Mouse (Mus musculus) neural tube, embryonic 11.5 days (tissue): Measurements from ENCODE around the gene Rps29. TPM values are rescaled to one million over a fixed set of nuclear protein-coding genes. Genes with fewer than 3 reads are reported as not detected.
"Not testable (repeated sequence)": the region's sequence is repeated elsewhere in the genome, so short reads cannot be mapped to it uniquely, and the experiment has no call there.

Experiments
- ATAC-seq: fragments of 200-750 bp; cut with Nextera tagmentation; 2 replicates; pipeline ENCODE4 v1.8.0; 2017; ENCODE audit warnings: moderate number of reproducible peaks, mild to moderate bottlenecking, moderate TSS enrichment, moderate library complexity; ENCODE audit not compliant: insufficient read depth, low FRiP score, low TSS enrichment
- DNase-seq: peaks from one replicate; pipeline ENCODE4 v3.0.0-alpha.2; 2015; ENCODE audit warnings: low spot score
- H3K27ac ChIP-seq: fragments of 300-500 bp; sonication (generic); 2 replicates; pipeline ENCODE4 v1.5.1; 2014; ENCODE audit warnings: low read depth, mild to moderate bottlenecking, low read length
- H3K27me3 ChIP-seq: fragments of 300-500 bp; sonication (generic); 2 replicates; pipeline ENCODE4 v1.6.1; 2014; ENCODE audit warnings: mild to moderate bottlenecking, low read length, mixed read lengths; ENCODE audit not compliant: control insufficient read depth, insufficient read depth
- H3K36me3 ChIP-seq: fragments of 300-500 bp; sonication (generic); 2 replicates; pipeline ENCODE4 v1.6.1; 2014; ENCODE audit warnings: mild to moderate bottlenecking, low read length, moderate library complexity, mixed read lengths; ENCODE audit not compliant: control insufficient read depth, insufficient read depth
- H3K4me1 ChIP-seq: fragments of 300-500 bp; sonication (generic); 2 replicates; pipeline ENCODE4 v1.6.1; 2014; ENCODE audit warnings: low read length, mixed read lengths; ENCODE audit not compliant: control insufficient read depth, insufficient read depth
- H3K4me2 ChIP-seq: fragments of 300-500 bp; sonication (generic); 2 replicates; pipeline ENCODE4 v1.6.1; 2014; ENCODE audit warnings: low read depth, mild to moderate bottlenecking, moderate library complexity
- H3K4me3 ChIP-seq: fragments of 300-500 bp; sonication (generic); 2 replicates; pipeline ENCODE4 v1.5.1; 2014; ENCODE audit warnings: low read depth, low read length
- H3K9ac ChIP-seq: fragments of 300-500 bp; sonication (generic); 2 replicates; pipeline ENCODE4 v1.6.1; 2014; ENCODE audit warnings: mild to moderate bottlenecking, low read length
- H3K9me3 ChIP-seq: fragments of 300-500 bp; sonication (generic); 2 replicates; pipeline ENCODE4 v1.6.1; 2016; ENCODE audit warnings: low read length; ENCODE audit not compliant: control insufficient read depth
- WGBS: fragments of 180-500 bp; shearing (Covaris S2); extraction: QIAGEN DNeasy Blood & Tissue Kit; methylation state at CpG from one replicate; pipeline ENCODE4 v1.1.7; 2014; 5-methylcytosine and 5-hydroxymethylcytosine counted together
- polyA plus RNA-seq: library from polyadenylated mRNA; unstranded; fragments of >200 nt; fragmentation: Nextera tagmentation; extraction: Ambion mirVana; gene quantifications from 2 replicates; pipeline ENCODE4 v1.2.1, GENCODE M21; 2014

The Rps29 gene
- polyA plus RNA-seq, 1 experiment from 2014 or later, result 1,261 TPM

GRCm38 (mm10) chr12:69166861-69167581 is 8.0 kb upstream of the Rps29 start:
- H3K9me3 ChIP-seq, H3K4me2 ChIP-seq, H3K4me3 ChIP-seq, H3K27me3 ChIP-seq, ATAC-seq, H3K9ac ChIP-seq, H3K27ac ChIP-seq, DNase-seq, H3K4me1 ChIP-seq, H3K36me3 ChIP-seq: not testable (repeated sequence)
- 67% methylated on average over 8 of the region's 8 CpGs for WGBS

GRCm38 (mm10) chr12:69164904-69165303 is 5.9 kb upstream of the Rps29 start:
- no peak for ATAC-seq
- H3K36me3 ChIP-seq, result no peaks in the 10 kb centered on the region
- H3K4me2 ChIP-seq, result no peak overlapping the region
- H3K27me3 ChIP-seq, result no peaks in the 10 kb centered on the region
- H3K4me3 ChIP-seq, result no peak overlapping the region
- H3K4me1 ChIP-seq, result no peaks in the 10 kb centered on the region
- no peak overlapping the region for H3K9ac ChIP-seq
- WGBS, result 60% methylated on average over 3 of the region's 3 CpGs
- H3K27ac ChIP-seq, result no peak overlapping the region
- DNase-seq, result no peak
- H3K9me3 ChIP-seq, result no peaks in the 10 kb centered on the region

DNA sequence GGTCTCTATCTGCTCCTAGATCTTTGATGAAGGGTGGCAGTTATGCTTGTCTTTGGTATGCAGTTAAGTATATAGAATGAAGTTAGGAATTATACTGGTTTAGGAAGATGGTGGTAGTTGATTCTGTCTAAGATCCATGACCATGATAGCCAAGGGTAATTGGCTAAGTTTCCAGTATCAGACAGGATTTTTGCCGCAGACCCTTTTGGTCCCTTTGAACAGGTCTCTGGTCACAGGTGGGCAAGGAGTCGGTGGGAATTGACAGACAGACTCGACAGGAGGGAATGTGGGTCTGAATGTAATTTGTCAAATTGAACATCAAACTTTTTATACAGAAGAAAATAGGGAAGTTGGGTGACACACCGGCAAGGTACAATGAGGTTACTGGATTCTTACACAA is 4.6 kb upstream of the Rps29 start:
- H3K4me1 ChIP-seq, H3K9me3 ChIP-seq, H3K36me3 ChIP-seq, H3K4me3 ChIP-seq, ATAC-seq, H3K27ac ChIP-seq, DNase-seq, H3K4me2 ChIP-seq, H3K9ac ChIP-seq, H3K27me3 ChIP-seq: not testable (repeated sequence)
- WGBS, result 87% methylated on average over 4 of the region's 4 CpGs

DNA sequence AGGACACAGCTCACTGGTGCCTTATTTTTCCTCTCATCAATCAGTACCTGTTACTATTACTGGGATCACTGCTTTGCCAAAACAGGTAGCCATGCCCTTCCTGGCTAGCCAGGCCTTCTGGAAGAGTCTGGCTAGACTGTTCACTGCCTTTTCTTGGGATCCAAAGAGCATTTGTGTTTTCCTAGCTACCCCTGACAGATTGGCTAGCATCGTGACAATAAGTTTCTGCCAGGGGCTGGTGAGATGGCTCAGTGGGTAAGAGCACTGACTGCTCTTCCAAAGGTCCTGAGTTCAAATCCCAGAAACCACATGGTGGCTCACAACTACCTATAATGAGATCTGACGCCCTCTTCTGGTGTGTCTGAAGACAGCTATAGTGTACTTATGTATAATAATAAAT is 1.7 kb upstream of the Rps29 start:
- H3K4me2 ChIP-seq, H3K4me1 ChIP-seq, H3K36me3 ChIP-seq, H3K9ac ChIP-seq, H3K4me3 ChIP-seq, ATAC-seq, DNase-seq, H3K27me3 ChIP-seq, H3K27ac ChIP-seq, H3K9me3 ChIP-seq: not testable (repeated sequence)
- WGBS, result 82% methylated on average over 2 of the region's 2 CpGs

DNA sequence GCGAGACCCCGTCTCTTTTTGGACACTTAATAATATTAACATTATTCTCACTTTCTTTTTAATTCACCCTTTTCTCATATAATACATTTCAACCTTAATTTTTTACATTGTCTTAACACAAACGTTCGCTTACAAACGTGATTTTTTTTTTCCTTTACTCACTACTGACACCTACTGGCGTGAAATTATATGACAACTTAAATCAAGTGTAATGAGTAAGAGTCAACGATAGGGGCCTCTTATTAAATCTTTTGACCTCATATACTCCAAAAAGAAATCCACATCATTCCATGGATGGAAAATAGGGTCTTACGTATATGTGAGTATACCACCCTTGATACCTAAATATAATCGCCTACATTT is 573 bp upstream of the Rps29 start:
- Histone ChIP-seq H3K36me3 (peaks cover 2% of the 10 kb centered on the region; the same call in 1 of the 2 replicates), H3K9ac (no peak overlapping the region), H3K4me3 (no peak overlapping the region), H3K9me3 (no peaks in the 10 kb centered on the region), H3K4me2 (no peak overlapping the region), H3K27ac (no peak overlapping the region), H3K27me3 (no peaks in the 10 kb centered on the region), H3K4me1 (peaks cover 3% of the 10 kb centered on the region; the same call in 1 of the 2 replicates)
- ATAC-seq (peak; percentile 0; the same call in 1 of the 2 replicates), DNase-seq (peak; percentile 63)
- 7% methylated on average over 9 of the region's 9 CpGs for whole genome bisulfite sequencing

DNA sequence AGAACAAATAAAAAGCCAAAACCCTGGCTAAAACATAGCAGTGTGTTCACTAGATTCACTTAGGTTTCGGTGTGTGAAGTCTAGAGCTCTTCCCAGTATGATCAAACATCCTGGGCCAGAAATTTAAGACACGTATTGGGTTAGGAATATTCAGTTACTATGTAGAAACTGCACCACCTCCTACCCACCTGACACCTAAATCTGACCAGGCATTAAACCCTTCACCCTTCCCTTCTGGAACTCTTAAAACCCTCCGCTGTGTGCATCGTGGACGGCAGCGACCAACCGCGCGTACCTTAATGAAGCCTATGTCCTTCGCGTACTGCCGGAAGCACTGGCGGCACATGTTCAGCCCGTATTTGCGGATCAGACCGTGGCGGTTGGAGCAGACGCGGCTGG is 621 bp downstream of the Rps29 start:
- H3K4me3 ChIP-seq, result peak overlapping the region; percentile 70
- H3K4me2 ChIP-seq, result peak overlapping the region; percentile 73
- peak overlapping the region; percentile 96 for H3K9ac ChIP-seq
- WGBS, result 1% methylated on average over 19 of the region's 19 CpGs
- ATAC-seq, result no peak
- H3K36me3 ChIP-seq, result peaks cover 2% of the 10 kb centered on the region; the same call in 1 of the 2 replicates
- no peaks in the 10 kb centered on the region for H3K9me3 ChIP-seq
- peaks cover 3% of the 10 kb centered on the region; the same call in 1 of the 2 replicates for H3K4me1 ChIP-seq
- no peak for DNase-seq
- H3K27ac ChIP-seq, result peak overlapping the region; percentile 87
- H3K27me3 ChIP-seq, result no peaks in the 10 kb centered on the region

GRCm38 (mm10) chr12:69157107-69157506 is 1.9 kb downstream of the Rps29 start:
- no peak overlapping the region for H3K9ac ChIP-seq
- 97% methylated on average over 2 of the region's 2 CpGs for WGBS
- H3K9me3 ChIP-seq, result no peaks in the 10 kb centered on the region
- DNase-seq (no peak), ATAC-seq (no peak)
- H3K4me1 ChIP-seq, result peaks cover 3% of the 10 kb centered on the region; the same call in 1 of the 2 replicates
- no peak overlapping the region for H3K27ac ChIP-seq
- no peak overlapping the region for H3K4me3 ChIP-seq
- peaks cover 2% of the 10 kb centered on the region; the same call in 1 of the 2 replicates for H3K36me3 ChIP-seq
- H3K27me3 ChIP-seq, result no peaks in the 10 kb centered on the region
- 0 out of 2 replicates have a peak overlapping the region, but pooled peaks have one; percentile 3 for H3K4me2 ChIP-seq

GRCm38 (mm10) chr12:69156436-69156835 is 2.5 kb downstream of the Rps29 start:
- Histone ChIP-seq H3K4me2 (no peak overlapping the region), H3K9ac (no peak overlapping the region), H3K4me3 (no peak overlapping the region), H3K9me3 (no peaks in the 10 kb centered on the region), H3K36me3 (peaks cover 2% of the 10 kb centered on the region; the same call in 1 of the 2 replicates), H3K27me3 (no peaks in the 10 kb centered on the region), H3K27ac (no peak overlapping the region), H3K4me1 (peaks cover 3% of the 10 kb centered on the region; the same call in 1 of the 2 replicates)
- WGBS, result 85% methylated on average over 4 of the region's 4 CpGs
- DNase-seq, result no peak
- no peak for ATAC-seq

- no peak overlapping the region for H3K9ac ChIP-seq
- no peak overlapping the region for H3K4me2 ChIP-seq
- H3K27ac ChIP-seq, result no peak overlapping the region
- DNase-seq (no peak), ATAC-seq (no peak)
- H3K4me3 ChIP-seq, result no peak overlapping the region
- H3K9me3 ChIP-seq, result no peaks in the 10 kb centered on the region
- H3K36me3 ChIP-seq, result peaks cover 2% of the 10 kb centered on the region; the same call in 1 of the 2 replicates
- no peaks in the 10 kb centered on the region for H3K27me3 ChIP-seq
- 83% methylated on average over 2 of the region's 2 CpGs for WGBS
- H3K4me1 ChIP-seq, result peaks cover 3% of the 10 kb centered on the region; the same call in 1 of the 2 replicates
Measured at GRCm38 (mm10) chr12:69155923-69156322, 3.1 kb downstream of the Rps29 start.
